Mouse (Mus musculus): Measurements from ENCODE around the gene Plac1.

- no peak for TF ChIP-seq CTCF (IDR thresholded peaks at IDR 0.05; ENCODE audit: insufficient read depth, low read depth, low read length)
- no peak for TF ChIP-seq POLR2A (IDR thresholded peaks at IDR 0.05; ENCODE audit: insufficient read depth, low read depth, low read length)
These were observed 199.8 kb downstream of the Plac1 start for GRCm38 (mm10) chrX:53040138-53040537.
